Mouse (Mus musculus): ENCODE data around the gene Ptcd1. TPM values are rescaled to one million over a fixed set of nuclear protein-coding genes. Genes with fewer than 3 reads are reported as not detected.
A peak's percentile ranks its signal among the peaks of the same experiment; 100 is the strongest.
"Not testable (repeated sequence)": the region's sequence is repeated elsewhere in the genome, so short reads cannot be mapped to it uniquely, and the experiment has no call there.

Ptcd1 gene
- total and polyA plus RNA-seq, 2 experiments from 2014 or later: 20.3 to 27.9 TPM

GRCm38 (mm10) chr5:145112566-145112965, 54.3 kb downstream of the Ptcd1 start:
- no peak overlapping the region for H3K4me3 ChIP-seq (ENCODE audit: low read depth, low read length)
- no peak overlapping the region for H3K4me2 ChIP-seq (ENCODE audit: low read depth, low read length, poor library complexity, severe bottlenecking)
- WGBS: 84% methylated on average over 8 of the region's 8 CpGs
- DNase-seq (ENCODE audit: low spot score) (no peak), ATAC-seq (ENCODE audit: low FRiP score) (no peak)
- TF ChIP-seq CTCF (IDR thresholded peaks at IDR 0.05): no peak
- no peaks in the 10 kb centered on the region for H3K9me3 ChIP-seq (ENCODE audit: low read length)
- peaks cover 28% of the 10 kb centered on the region for H3K36me3 ChIP-seq (ENCODE audit: insufficient read depth, low read length)
- no peak overlapping the region for H3K27ac ChIP-seq (ENCODE audit: low read depth, low read length)
- no peak overlapping the region for H3K9ac ChIP-seq (replicated peaks; ENCODE audit: low read length, poor library complexity, severe bottlenecking)
- H3K27me3 ChIP-seq (ENCODE audit: insufficient read depth, low read length): peaks cover 12% of the 10 kb centered on the region
- H3K4me1 ChIP-seq (ENCODE audit: insufficient read depth, low read length): no peaks in the 10 kb centered on the region

GRCm38 (mm10) chr5:145110401-145110800, 56.5 kb downstream of the Ptcd1 start:
- 96% methylated on average over 6 of the region's 6 CpGs for WGBS
- H3K36me3 ChIP-seq (ENCODE audit: insufficient read depth, low read length): peaks cover 50% of the 10 kb centered on the region
- DNase-seq (ENCODE audit: low spot score): no peak

GRCm38 (mm10) chr5:145105694-145106275, 61.1 kb downstream of the Ptcd1 start:
- Histone ChIP-seq H3K27me3 (ENCODE audit: insufficient read depth, low read length) (no peaks in the 10 kb centered on the region), H3K27ac (ENCODE audit: low read depth, low read length) (no peak overlapping the region), H3K4me2 (ENCODE audit: low read depth, low read length, poor library complexity, severe bottlenecking) (no peak overlapping the region), H3K4me1 (ENCODE audit: insufficient read depth, low read length) (no peaks in the 10 kb centered on the region), H3K36me3 (ENCODE audit: insufficient read depth, low read length) (peaks cover 87% of the 10 kb centered on the region), H3K9me3 (ENCODE audit: low read length) (no peaks in the 10 kb centered on the region), H3K4me3 (ENCODE audit: low read depth, low read length) (no peak overlapping the region), H3K9ac (replicated peaks; ENCODE audit: low read length, poor library complexity, severe bottlenecking) (no peak overlapping the region)
- WGBS: 95% methylated on average over 9 of the region's 9 CpGs
- no peak for ATAC-seq (ENCODE audit: low FRiP score)
- DNase-seq (ENCODE audit: low spot score): no peak
- TF ChIP-seq CTCF (IDR thresholded peaks at IDR 0.05): no peak

More at GRCm38 (mm10) chr5:145110401-145110800, 56.5 kb downstream of the Ptcd1 start:
- no peak for TF ChIP-seq CTCF (IDR thresholded peaks at IDR 0.05)
- H3K4me3 ChIP-seq (ENCODE audit: low read depth, low read length): no peak overlapping the region
- no peak overlapping the region for H3K4me2 ChIP-seq (ENCODE audit: low read depth, low read length, poor library complexity, severe bottlenecking)
- H3K9me3 ChIP-seq (ENCODE audit: low read length): no peaks in the 10 kb centered on the region
- ATAC-seq (ENCODE audit: low FRiP score): no peak
- H3K27ac ChIP-seq (ENCODE audit: low read depth, low read length): no peak overlapping the region
- H3K9ac ChIP-seq (replicated peaks; ENCODE audit: low read length, poor library complexity, severe bottlenecking): no peak overlapping the region
- H3K27me3 ChIP-seq (ENCODE audit: insufficient read depth, low read length): peaks cover 12% of the 10 kb centered on the region
- no peaks in the 10 kb centered on the region for H3K4me1 ChIP-seq (ENCODE audit: insufficient read depth, low read length)

- DNase-seq (ENCODE audit: low spot score): peak; percentile 29
- Histone ChIP-seq H3K4me3 (ENCODE audit: low read depth, low read length) (no peak overlapping the region), H3K4me1 (ENCODE audit: insufficient read depth, low read length) (no peaks in the 10 kb centered on the region), H3K4me2 (ENCODE audit: low read depth, low read length, poor library complexity, severe bottlenecking) (no peak overlapping the region), H3K27ac (ENCODE audit: low read depth, low read length) (no peak overlapping the region), H3K27me3 (ENCODE audit: insufficient read depth, low read length) (no peaks in the 10 kb centered on the region), H3K9me3 (ENCODE audit: low read length) (no peaks in the 10 kb centered on the region), H3K9ac (replicated peaks; ENCODE audit: low read length, poor library complexity, severe bottlenecking) (no peak overlapping the region), H3K36me3 (ENCODE audit: insufficient read depth, low read length) (peaks cover 87% of the 10 kb centered on the region)
- 81% methylated on average over 9 of the region's 9 CpGs for WGBS
- no peak for TF ChIP-seq CTCF (IDR thresholded peaks at IDR 0.05)
- peak; percentile 48; the same call in 1 of the 2 replicates for ATAC-seq (ENCODE audit: low FRiP score)
Measured at GRCm38 (mm10) chr5:145104328-145104727, 62.6 kb downstream of the Ptcd1 start.

GRCm38 (mm10) chr5:145102706-145103105, 64.2 kb downstream of the Ptcd1 start:
- no peak overlapping the region for H3K4me2 ChIP-seq (ENCODE audit: low read depth, low read length, poor library complexity, severe bottlenecking)
- H3K36me3 ChIP-seq (ENCODE audit: insufficient read depth, low read length): peaks cover 85% of the 10 kb centered on the region
- no peak overlapping the region for H3K27ac ChIP-seq (ENCODE audit: low read depth, low read length)
- WGBS: 96% methylated on average over 4 of the region's 4 CpGs
- DNase-seq (ENCODE audit: low spot score) (no peak), ATAC-seq (ENCODE audit: low FRiP score) (no peak)
- no peak overlapping the region for H3K4me3 ChIP-seq (ENCODE audit: low read depth, low read length)
- no peak for TF ChIP-seq CTCF (IDR thresholded peaks at IDR 0.05)
- no peak overlapping the region for H3K9ac ChIP-seq (replicated peaks; ENCODE audit: low read length, poor library complexity, severe bottlenecking)
- no peaks in the 10 kb centered on the region for H3K27me3 ChIP-seq (ENCODE audit: insufficient read depth, low read length)
- no peaks in the 10 kb centered on the region for H3K4me1 ChIP-seq (ENCODE audit: insufficient read depth, low read length)
- no peaks in the 10 kb centered on the region for H3K9me3 ChIP-seq (ENCODE audit: low read length)

- not testable (repeated sequence) for H3K4me2 ChIP-seq (ENCODE audit: low read depth, low read length, poor library complexity, severe bottlenecking); H3K27me3 ChIP-seq (ENCODE audit: insufficient read depth, low read length); ATAC-seq (ENCODE audit: low FRiP score); H3K4me1 ChIP-seq (ENCODE audit: insufficient read depth, low read length); H3K4me3 ChIP-seq (ENCODE audit: low read depth, low read length); H3K9me3 ChIP-seq (ENCODE audit: low read length); H3K9ac ChIP-seq (replicated peaks; ENCODE audit: low read length, poor library complexity, severe bottlenecking); H3K27ac ChIP-seq (ENCODE audit: low read depth, low read length); DNase-seq (ENCODE audit: low spot score)
- peaks cover 81% of the 10 kb centered on the region for H3K36me3 ChIP-seq (ENCODE audit: insufficient read depth, low read length)
- 95% methylated on average over 11 of the region's 11 CpGs for WGBS
Measured at GRCm38 (mm10) chr5:145101451-145101850, 65.5 kb downstream of the Ptcd1 start.

All from midbrain, postnatal 0 days (tissue).